ENCODE assay signal across 8 mouse cellular contexts in the genomic region with DNA sequence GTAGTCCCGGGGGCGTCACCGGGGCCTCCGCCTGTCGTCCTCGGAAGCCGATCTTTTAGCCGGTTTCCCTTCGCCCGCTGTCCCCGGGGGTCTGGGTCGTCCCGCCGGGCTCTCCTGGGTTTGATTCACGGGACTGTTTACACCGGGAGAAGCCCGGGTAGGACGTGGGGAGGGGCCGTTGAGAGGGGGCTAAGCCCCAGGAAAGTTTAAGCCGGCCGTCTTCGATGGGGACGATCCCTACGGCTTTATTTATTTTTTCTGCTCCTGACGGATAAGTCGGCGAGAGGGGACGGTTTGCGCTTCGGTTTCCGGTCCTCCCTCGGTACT. TPM values are rescaled to one million over a fixed set of nuclear protein-coding genes. Genes with fewer than 3 reads are reported as not detected.
A peak's percentile ranks its signal among the peaks of the same experiment; 100 is the strongest.
DNase-seq lines count a peak whose midpoint lies in the region; ATAC-seq and TF ChIP-seq lines count a peak whose summit lies in the region.

No protein-coding gene starts in this region.

- no peaks in the 10 kb centered on the region for H3K9me3 ChIP-seq in embryonic facial prominence, embryonic 12.5 days

- intact Hi-C loops in left cerebral cortex, postnatal 14 days (cut with DNase I) = loop anchor here (5.0 kb wide), 2 partner anchors 71 to 124 kb away; no protein-coding TSS in a partner anchor

- H3K9ac ChIP-seq in liver, adult 2 months (ENCODE audit: low read depth, low read length) = peak overlapping the region; percentile 93
- peak overlapping the region; percentile 93 for H3K9ac ChIP-seq in embryonic facial prominence, embryonic 12.5 days

- TF ChIP-seq CTCF in liver, adult 2 months (IDR thresholded peaks at IDR 0.05; ENCODE audit: low read depth, low read length) = no peak

- H3K36me3 ChIP-seq in liver, adult 2 months (ENCODE audit: control insufficient read depth, insufficient read depth, low read length) = peaks cover 12% of the 10 kb centered on the region
- peaks cover 11% of the 10 kb centered on the region for H3K36me3 ChIP-seq in embryonic facial prominence, embryonic 12.5 days
- no peaks in the 10 kb centered on the region for H3K36me3 ChIP-seq in myocyte (ENCODE audit: control insufficient read depth, insufficient read depth)

- H3K4me3 ChIP-seq in liver, adult 2 months (ENCODE audit: insufficient read depth, low read depth, low read length) = peak overlapping the region; percentile 84
- H3K4me3 ChIP-seq in embryonic facial prominence, embryonic 12.5 days = peak overlapping the region; percentile 95
- H3K4me3 ChIP-seq in myocyte = peak overlapping the region; percentile 94

- H3K4me2 ChIP-seq in embryonic facial prominence, embryonic 12.5 days (replicated peaks) = peak overlapping the region; percentile 74
- H3K4me2 ChIP-seq in myocyte (ENCODE audit: low read depth) = peak overlapping the region; percentile 81

- TF ChIP-seq POLR2A in liver, adult 2 months (IDR thresholded peaks at IDR 0.05; ENCODE audit: extremely low read depth, insufficient read depth, low read length) = 0 out of 2 replicates have a peak, but pooled peaks have one; percentile 24
- TF ChIP-seq POLR2A in myocyte (IDR thresholded peaks at IDR 0.05; ENCODE audit: insufficient read length, low read depth) = peak; percentile 41

- peak; percentile 4; the same call in 1 of the 2 replicates for ATAC-seq in embryonic facial prominence, embryonic 12.5 days (ENCODE audit: insufficient number of reproducible peaks, insufficient read depth, low FRiP score, low TSS enrichment)
- peak; percentile 4 for ATAC-seq in inflammation-experienced regulatory T-cells, adult 6 months

- peak overlapping the region; percentile 86 for H3ac ChIP-seq in myocyte (ENCODE audit: control insufficient read depth, insufficient read length)

- peak overlapping the region; percentile 86 for H3K27ac ChIP-seq in liver, adult 2 months (replicated peaks; ENCODE audit: insufficient read depth, low read depth, low read length)
- H3K27ac ChIP-seq in embryonic facial prominence, embryonic 12.5 days = peak overlapping the region; percentile 97

- DNase-seq in liver, adult 2 months (ENCODE audit: extremely low read depth, low read depth, low spot score) = no peak
- DNase-seq in liver = no peak
- DNase-seq in B cell, adult 2 months = no peak
- no peak for DNase-seq in spleen, postnatal 10 days (ENCODE audit: low spot score in 2 of 2)
- DNase-seq in left cerebral cortex, postnatal 14 days (ENCODE audit: low spot score in 2 of 2) = no peak

- H3K4me1 ChIP-seq in liver, adult 2 months (ENCODE audit: control insufficient read depth, insufficient read depth, low read length) = peaks cover 9% of the 10 kb centered on the region
- H3K4me1 ChIP-seq in embryonic facial prominence, embryonic 12.5 days = peaks cover 22% of the 10 kb centered on the region

- under 1% methylated on average over 32 of the region's 32 CpGs for WGBS in liver, adult 2 months
- under 1% methylated on average over 32 of the region's 32 CpGs for WGBS in embryonic facial prominence, embryonic 12.5 days

- no peaks in the 10 kb centered on the region for H3K27me3 ChIP-seq in liver, adult 2 months (ENCODE audit: control insufficient read depth, insufficient read depth, low read length)
- H3K27me3 ChIP-seq in embryonic facial prominence, embryonic 12.5 days = no peaks in the 10 kb centered on the region
- H3K27me3 ChIP-seq in myocyte (ENCODE audit: control insufficient read depth, insufficient read depth, insufficient read length) = no peaks in the 10 kb centered on the region

- H3K79me2 ChIP-seq in liver, adult 2 months (ENCODE audit: control insufficient read depth, insufficient read depth, low read length) = peaks cover 26% of the 10 kb centered on the region
- peaks cover 41% of the 10 kb centered on the region for H3K79me2 ChIP-seq in myocyte (ENCODE audit: control insufficient read depth, insufficient read depth)

TF ChIP-seq in myocyte, 11 proteins besides CTCF, POLR2A, EP300 and RAD21:
- TF ChIP-seq TCF3 (IDR thresholded peaks at IDR 0.05; ENCODE audit: insufficient read length, low read depth) = no peak
- no peak for TF ChIP-seq TCF12 (IDR thresholded peaks at IDR 0.05; ENCODE audit: insufficient read depth, poor library complexity, severe bottlenecking)
- no peak for TF ChIP-seq MYOD1 (IDR thresholded peaks at IDR 0.05; ENCODE audit: control insufficient read depth in 1 of 3, insufficient read length in 2 of 3, low read depth in 2 of 3)
- no peak for TF ChIP-seq USF1 (IDR thresholded peaks at IDR 0.05; ENCODE audit: low read depth)
- TF ChIP-seq REST (IDR thresholded peaks at IDR 0.05; ENCODE audit: insufficient read depth, insufficient read length) = no peak
- TF ChIP-seq E2F4 (IDR thresholded peaks at IDR 0.05; ENCODE audit: insufficient read depth) = no peak
- no peak for TF ChIP-seq SRF (IDR thresholded peaks at IDR 0.05; ENCODE audit: control insufficient read depth, insufficient read length, low read depth)
- TF ChIP-seq MAX (IDR thresholded peaks at IDR 0.05; ENCODE audit: low read depth) = no peak
- TF ChIP-seq MYOG (IDR thresholded peaks at IDR 0.05; ENCODE audit: control insufficient read depth in 1 of 3, insufficient read depth in 1 of 3, insufficient read length in 2 of 3, low read depth in 2 of 3) = no peak
- TF ChIP-seq CEBPB (IDR thresholded peaks at IDR 0.05; ENCODE audit: insufficient read depth, poor library complexity, severe bottlenecking) = no peak
TF ChIP-seq in myocyte: peak in this region for 0.

RNA-seq across cellular contexts. Expression of a gene that starts 0.6 kb away (rescaled TPM):
- 8.5 and 8.7 TPM in 2 replicates for total RNA-seq in liver, adult 2 months (2014; rRNA removed)
- 8.4 and 8.6 TPM in 2 replicates for polyA plus RNA-seq in liver, adult 2 months (2012; rRNA removed)
- 19.2 and 21.4 TPM in 2 replicates for polyA plus RNA-seq in embryonic facial prominence, embryonic 12.5 days (2016; fragmentation: Nextera tagmentation; extraction: Ambion mirVana)
- polyA plus RNA-seq in inflammation-experienced regulatory T-cells, adult 6 months (2017; shearing (Covaris generic)) = 1 to 10 TPM in 1 of 3 experiments, under 1 TPM in 2; 0.63 to 1.3 (median 0.67) TPM
- 6.0 TPM for polyA plus RNA-seq in myocyte (2012; fragmentation: generic; extraction: Trizol)
- total RNA-seq in left cerebral cortex, postnatal 14 days (2021) = 10 to 100 TPM; 25.8 to 26.7 TPM
